Mouse (Mus musculus): ENCODE data around the gene Calhm3. TPM values are rescaled to one million over a fixed set of nuclear protein-coding genes. Genes with fewer than 3 reads are reported as not detected.

Calhm3 gene
- polyA plus RNA-seq, 2 experiments, result not detected

DNA sequence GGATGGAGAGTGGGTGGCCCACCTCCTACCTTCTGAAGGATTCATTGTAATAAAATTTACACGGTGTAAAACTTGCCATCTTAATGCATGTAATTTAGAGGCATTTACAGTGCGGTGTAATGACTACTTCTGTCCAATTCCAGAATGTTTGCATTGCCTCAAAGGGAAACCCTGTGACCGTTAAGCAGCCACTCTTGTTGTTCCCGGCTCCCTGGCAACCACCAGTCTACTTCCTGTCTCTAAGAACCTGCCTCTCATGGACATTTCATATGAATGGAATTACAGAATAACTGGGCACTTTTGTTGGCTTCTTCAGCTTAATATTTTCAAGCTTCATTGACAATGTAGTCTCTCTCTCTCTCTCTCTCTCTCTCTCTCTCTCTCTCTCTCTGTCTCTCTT lies 27.2 kb upstream of the Calhm3 start:
- TF ChIP-seq CTCF (IDR thresholded peaks at IDR 0.05; ENCODE audit: low read depth), result no peak
- no peak for TF ChIP-seq EP300 (IDR thresholded peaks at IDR 0.05; ENCODE audit: low read depth)

DNA sequence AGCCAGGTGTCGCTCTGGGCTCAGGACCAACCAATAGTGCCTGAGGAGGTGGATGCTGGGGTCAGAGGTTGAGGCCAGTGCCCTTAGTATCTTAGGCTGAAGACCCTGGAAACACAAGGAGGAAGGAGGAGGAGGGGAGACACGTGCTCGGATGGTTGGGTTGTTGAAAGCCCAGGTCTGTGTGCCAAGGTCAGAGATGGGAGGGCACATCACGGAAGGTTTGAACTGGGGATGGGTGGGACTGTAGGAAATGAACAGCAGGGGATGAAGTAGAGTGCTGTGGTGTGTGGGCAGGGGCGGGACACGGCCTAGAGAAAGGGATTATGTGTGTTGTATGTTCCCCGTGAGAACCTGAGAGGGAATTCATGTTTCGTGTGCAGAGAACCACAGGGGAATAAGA lies 26.7 kb upstream of the Calhm3 start:
- peaks cover 21% of the 10 kb centered on the region for H3K27me3 ChIP-seq (ENCODE audit: control insufficient read depth, insufficient read depth, low read length)
- H3K4me2 ChIP-seq (ENCODE audit: low read depth), result no peak overlapping the region
- H3K9me3 ChIP-seq (ENCODE audit: control insufficient read depth, low read length), result no peaks in the 10 kb centered on the region
- H3K4me3 ChIP-seq (ENCODE audit: insufficient read depth in 1 of 2, low read depth in 2 of 2, low read length in 2 of 2), result no peak overlapping the region
- 47% methylated on average over 8 of the region's 8 CpGs for WGBS (ENCODE audit: insufficient replicate concordance)
- H3K9ac ChIP-seq (replicated peaks), result no peak overlapping the region
- no peak for DNase-seq (ENCODE audit: low read depth in 3 of 3, low spot score in 3 of 3)
- no peaks in the 10 kb centered on the region for H3K4me1 ChIP-seq (replicated peaks; ENCODE audit: control insufficient read depth in 2 of 2, insufficient read depth in 2 of 2, low read length in 1 of 2)
- no peak overlapping the region for H3K27ac ChIP-seq
- ATAC-seq (ENCODE audit: insufficient read depth), result no peak
- TF ChIP-seq EP300 (IDR thresholded peaks at IDR 0.05; ENCODE audit: low read depth) (no peak), CTCF (IDR thresholded peaks at IDR 0.05; ENCODE audit: low read depth) (no peak)
- no peaks in the 10 kb centered on the region for H3K36me3 ChIP-seq (replicated peaks; ENCODE audit: control insufficient read depth, insufficient read depth, low read depth)

More for the DNA sequence above, 27.2 kb upstream of the Calhm3 start:
- Histone ChIP-seq H3K27me3 (ENCODE audit: control insufficient read depth, insufficient read depth, low read length) (peaks cover 16% of the 10 kb centered on the region), H3K4me3 (ENCODE audit: insufficient read depth in 1 of 2, low read depth in 2 of 2, low read length in 2 of 2) (no peak overlapping the region), H3K36me3 (replicated peaks; ENCODE audit: control insufficient read depth, insufficient read depth, low read depth) (no peaks in the 10 kb centered on the region), H3K9me3 (ENCODE audit: control insufficient read depth, low read length) (no peaks in the 10 kb centered on the region), H3K9ac (replicated peaks) (no peak overlapping the region), H3K4me2 (ENCODE audit: low read depth) (no peak overlapping the region), H3K27ac (no peak overlapping the region), H3K4me1 (replicated peaks; ENCODE audit: control insufficient read depth in 2 of 2, insufficient read depth in 2 of 2, low read length in 1 of 2) (no peaks in the 10 kb centered on the region)
- DNase-seq (ENCODE audit: low read depth in 3 of 3, low spot score in 3 of 3), result no peak
- no peak for ATAC-seq (ENCODE audit: insufficient read depth)
- WGBS (ENCODE audit: insufficient replicate concordance), result 36% methylated on average over 4 of the region's 4 CpGs

DNA sequence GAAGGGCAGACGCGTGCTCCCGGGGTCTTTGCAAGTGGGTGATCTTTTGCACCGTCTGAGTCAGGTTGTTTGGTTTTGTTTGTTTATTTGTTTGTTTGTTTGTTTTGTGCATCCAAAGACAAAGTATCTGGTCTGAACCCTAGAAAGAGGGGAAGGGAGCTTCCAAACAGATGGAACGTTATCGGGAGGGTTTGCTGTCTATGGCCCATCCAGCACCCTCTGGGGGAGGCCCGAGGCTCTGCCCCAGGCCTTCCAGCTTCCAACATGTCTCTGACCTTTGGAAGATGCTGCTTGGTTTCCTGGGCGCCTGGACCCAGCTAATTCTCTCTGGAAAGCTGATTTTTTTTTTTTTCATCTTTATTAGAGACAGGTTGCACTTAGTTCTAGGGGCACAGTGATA lies 22.4 kb upstream of the Calhm3 start:
- Histone ChIP-seq H3K4me2 (ENCODE audit: low read depth) (no peak overlapping the region), H3K36me3 (replicated peaks; ENCODE audit: control insufficient read depth, insufficient read depth, low read depth) (no peaks in the 10 kb centered on the region), H3K4me1 (replicated peaks; ENCODE audit: control insufficient read depth in 2 of 2, insufficient read depth in 2 of 2, low read length in 1 of 2) (0 out of 4 replicates have a peak, but pooled peaks cover 0 to 2% of the 10 kb centered on the region in 2 experiments), H3K9ac (replicated peaks) (no peak overlapping the region), H3K27me3 (ENCODE audit: control insufficient read depth, insufficient read depth, low read length) (peaks cover 40% of the 10 kb centered on the region), H3K9me3 (ENCODE audit: control insufficient read depth, low read length) (no peaks in the 10 kb centered on the region), H3K27ac (no peak overlapping the region), H3K4me3 (ENCODE audit: insufficient read depth in 1 of 2, low read depth in 2 of 2, low read length in 2 of 2) (no peak overlapping the region)
- WGBS (ENCODE audit: insufficient replicate concordance), result 23% methylated on average over 8 of the region's 8 CpGs
- TF ChIP-seq CTCF (IDR thresholded peaks at IDR 0.05; ENCODE audit: low read depth) (no peak), EP300 (IDR thresholded peaks at IDR 0.05; ENCODE audit: low read depth) (no peak)
- ATAC-seq (ENCODE audit: insufficient read depth), result no peak
- DNase-seq (ENCODE audit: low read depth in 3 of 3, low spot score in 3 of 3), result no peak

DNA sequence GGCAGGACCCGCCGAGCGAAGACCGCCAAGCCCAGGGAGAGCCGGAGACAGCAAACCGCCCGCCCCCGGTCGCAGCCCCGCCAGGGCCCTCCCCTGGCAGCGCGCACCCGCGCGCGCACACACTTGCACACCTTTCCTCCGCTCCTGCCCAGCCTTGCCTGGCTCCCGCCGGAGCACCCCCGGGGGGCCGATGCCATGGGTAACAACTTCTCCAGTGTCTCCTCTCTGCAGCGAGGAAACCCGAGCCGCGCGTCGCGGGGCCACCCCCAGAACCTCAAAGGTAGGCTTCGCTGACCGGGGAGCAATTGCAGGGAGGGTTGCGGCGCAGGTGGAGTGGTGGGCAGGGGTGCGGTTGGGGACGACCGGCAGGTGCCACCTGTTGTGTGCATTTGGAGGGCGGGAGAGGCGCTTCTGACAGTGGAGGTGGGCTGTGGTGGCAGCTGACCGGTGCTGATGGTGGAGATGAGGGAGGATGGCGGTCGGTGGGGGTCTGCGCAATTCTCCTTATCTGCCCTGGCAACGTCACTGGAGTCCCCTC lies 21.8 kb upstream of the Calhm3 start:
- Histone ChIP-seq H3K27ac (no peak overlapping the region), H3K4me3 (ENCODE audit: insufficient read depth in 1 of 2, low read depth in 2 of 2, low read length in 2 of 2) (peak overlapping the region; percentile 28 to 55; a peak in 3 of 4 replicates), H3K4me1 (replicated peaks; ENCODE audit: control insufficient read depth in 2 of 2, insufficient read depth in 2 of 2, low read length in 1 of 2) (0 out of 4 replicates have a peak, but pooled peaks cover 0 to 2% of the 10 kb centered on the region in 2 experiments), H3K36me3 (replicated peaks; ENCODE audit: control insufficient read depth, insufficient read depth, low read depth) (no peaks in the 10 kb centered on the region), H3K27me3 (ENCODE audit: control insufficient read depth, insufficient read depth, low read length) (peaks cover 40% of the 10 kb centered on the region), H3K4me2 (ENCODE audit: low read depth) (peak overlapping the region; percentile 65), H3K9ac (replicated peaks) (no peak overlapping the region), H3K9me3 (ENCODE audit: control insufficient read depth, low read length) (no peaks in the 10 kb centered on the region)
- ATAC-seq (ENCODE audit: insufficient read depth) (no peak), DNase-seq (ENCODE audit: low read depth in 3 of 3, low spot score in 3 of 3) (no peak)
- TF ChIP-seq EP300 (IDR thresholded peaks at IDR 0.05; ENCODE audit: low read depth) (no peak), CTCF (IDR thresholded peaks at IDR 0.05; ENCODE audit: low read depth) (no peak)
- 2% methylated on average over 41 of the region's 42 CpGs for WGBS (ENCODE audit: insufficient replicate concordance)

DNA sequence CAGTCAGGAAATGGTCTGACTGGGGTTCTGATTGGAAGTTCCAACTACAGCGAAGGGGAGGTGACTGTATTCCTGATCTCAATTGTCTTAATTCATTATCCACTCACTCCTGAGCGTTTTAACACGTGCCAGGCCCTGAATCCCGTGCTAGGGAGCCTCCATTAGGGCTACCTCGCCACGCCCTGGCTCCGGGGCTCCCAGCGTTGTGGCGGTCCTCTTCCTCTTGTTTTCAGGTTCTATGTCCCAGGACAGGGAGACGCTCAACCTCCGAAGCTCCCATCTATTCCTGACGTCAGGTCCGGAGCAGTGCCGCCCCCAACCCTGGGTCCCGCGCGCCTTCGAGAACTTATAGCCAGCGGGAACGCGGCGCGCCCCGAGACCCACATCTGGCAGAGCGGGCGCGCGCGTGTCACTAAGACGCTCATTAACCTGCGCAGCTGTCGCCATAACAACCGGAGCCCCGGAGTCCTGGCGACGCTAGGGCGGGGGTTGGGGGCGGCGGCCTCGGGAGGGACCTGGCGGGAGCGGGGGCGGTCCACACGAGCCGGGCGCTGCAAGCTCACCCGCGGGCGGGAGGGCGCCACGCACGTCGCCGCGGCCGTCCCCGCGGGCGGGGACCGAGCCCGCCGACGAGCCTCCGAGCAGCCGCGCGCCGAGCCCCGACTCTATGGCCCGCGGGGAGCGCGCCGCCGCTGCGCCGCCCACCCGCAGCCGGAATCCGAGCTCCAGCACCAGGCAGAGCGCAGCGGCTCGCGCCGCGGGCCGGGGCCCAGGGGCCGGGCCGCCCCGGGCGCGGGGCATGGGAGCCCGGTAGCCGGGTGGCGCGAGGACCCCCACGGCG lies 21.1 kb upstream of the Calhm3 start, which contains the start of gene Neurl1a:
Gene Neurl1a (plus strand): TSS at position 390 of the 841 bp plus-strand sequence.
- Histone ChIP-seq H3K27me3 (ENCODE audit: control insufficient read depth, insufficient read depth, low read length) (peaks cover 40% of the 10 kb centered on the region), H3K4me3 (ENCODE audit: insufficient read depth in 1 of 2, low read depth in 2 of 2, low read length in 2 of 2) (peak within 1 kb of the TSS; percentile 28 to 55), H3K27ac (no peak within 1 kb of the TSS), H3K4me2 (ENCODE audit: low read depth) (peak within 1 kb of the TSS; percentile 65), H3K36me3 (replicated peaks; ENCODE audit: control insufficient read depth, insufficient read depth, low read depth) (no peaks in the 10 kb centered on the region), H3K9ac (replicated peaks) (no peak within 1 kb of the TSS), H3K9me3 (ENCODE audit: control insufficient read depth, low read length) (no peaks in the 10 kb centered on the region), H3K4me1 (replicated peaks; ENCODE audit: control insufficient read depth in 2 of 2, insufficient read depth in 2 of 2, low read length in 1 of 2) (0 out of 4 replicates have a peak, but pooled peaks cover 0 to 2% of the 10 kb centered on the region in 2 experiments)
- TF ChIP-seq EP300 (IDR thresholded peaks at IDR 0.05; ENCODE audit: low read depth), result no peak
- no peak for TF ChIP-seq CTCF (IDR thresholded peaks at IDR 0.05; ENCODE audit: low read depth)
- WGBS (ENCODE audit: insufficient replicate concordance), result under 1% methylated on average over 87 of the region's 98 CpGs
- no peak for ATAC-seq (ENCODE audit: insufficient read depth)
- DNase-seq (ENCODE audit: low read depth in 3 of 3, low spot score in 3 of 3), result no peak
